ENCODE assay signal across 19 mouse cellular contexts in genomic region chr1:165129573-165129972, GRCm38 (mm10). TPM values are rescaled to one million over a fixed set of nuclear protein-coding genes. Genes with fewer than 3 reads are reported as not detected.
"Had no signal": no experiment of that assay in that cellular context is flagged by ENCODE, and none has a peak within 500 bp of the region (broad histone marks: within the 10 kb centered on the region; RNA-seq: fewer than 3 reads in every experiment).

No protein-coding gene starts in this region.

- H3K4me1 ChIP-seq: limb, embryonic 15.5 days; midbrain, embryonic 10.5 days had no signal

- H3K4me2 ChIP-seq: limb, embryonic 15.5 days; liver, embryonic 12.5 days; lung, embryonic 14.5 days had no signal

- H3K27ac ChIP-seq: kidney, postnatal 0 days; layer of hippocampus, adult 2 months; left cerebral cortex, adult 2 months; limb, embryonic 15.5 days; liver, embryonic 12.5 days; midbrain, embryonic 10.5 days; stomach, postnatal 0 days had no signal

- H3K9me3 ChIP-seq: limb, embryonic 15.5 days; liver, embryonic 12.5 days; midbrain, embryonic 10.5 days had no signal

- DNase-seq: kidney, adult 11 months; kidney, adult 9 months; kidney, postnatal 36 days; lung, embryonic 14.5 days; lung, postnatal 10 days; lung, postnatal 4 days; thymus, postnatal 4 days had no signal

- H3K4me3 ChIP-seq: layer of hippocampus, adult 2 months; left cerebral cortex, adult 2 months; limb, embryonic 15.5 days; liver, embryonic 12.5 days; midbrain, embryonic 10.5 days had no signal

- H3K36me3 ChIP-seq: limb, embryonic 15.5 days; liver, embryonic 12.5 days; midbrain, embryonic 10.5 days had no signal

- ATAC-seq: liver, embryonic 12.5 days; midbrain, embryonic 16.5 days had no signal

- H3K27me3 ChIP-seq: limb, embryonic 15.5 days; liver, embryonic 12.5 days had no signal

- H3K9ac ChIP-seq: limb, embryonic 15.5 days; liver, embryonic 12.5 days; lung, embryonic 14.5 days had no signal

RNA-seq across cellular contexts. Expression of gene Tbx19, which starts 31.0 kb away (rescaled TPM):
- total RNA-seq: layer of hippocampus, adult 2 months; layer of hippocampus, postnatal 14 days; left cerebral cortex, adult 2 months; left cerebral cortex, postnatal 25 days; megakaryocyte, adult 5-6 weeks had no signal
- polyA plus RNA-seq: kidney, postnatal 0 days; limb, embryonic 15.5 days; liver, embryonic 12.5 days; liver, embryonic 16.5 days; lung, embryonic 14.5 days; midbrain, embryonic 10.5 days; stomach, postnatal 0 days had no signal
